Mouse (Mus musculus) kidney, adult 2 months (tissue): Measurements from ENCODE around the gene Frmd4b.

Source experiments
- CTCF ChIP-seq: fragments of 200-500 bp; conservative IDR thresholded peaks from 2 replicates; pipeline ENCODE4 v1.5.1; 2011; ENCODE audit warnings: low read depth, mild to moderate bottlenecking, control low read depth, low read length, moderate library complexity, mixed read lengths; ENCODE audit not compliant: insufficient read depth, insufficient read length
- POLR2A ChIP-seq: fragments of 200-500 bp; IDR thresholded peaks from one replicate; pipeline ENCODE4 v1.6.1; 2011; ENCODE audit warnings: low read depth, low read length, control low read depth

GRCm38 (mm10) chr6:97496002-97496401 lies 121.3 kb downstream of the Frmd4b start:
- TF ChIP-seq CTCF (no peak), POLR2A (no peak)
